ENCODE assay signal across 33 mouse cellular contexts in genomic region chr3:129885577-129885976, GRCm38 (mm10). TPM values are rescaled to one million over a fixed set of nuclear protein-coding genes. Genes with fewer than 3 reads are reported as not detected.
DNase-seq lines count a peak whose midpoint lies in the region; ATAC-seq and TF ChIP-seq lines count a peak whose summit lies in the region.
"Had no signal": no experiment of that assay in that cellular context is flagged by ENCODE, and none has a peak within 500 bp of the region (broad histone marks: within the 10 kb centered on the region; RNA-seq: fewer than 3 reads in every experiment).

No protein-coding gene starts in this region.

- DNase-seq in G1E (ENCODE audit: low spot score) (no peak), MEL (ENCODE audit: low read depth, low spot score) (no peak)
- no peak for DNase-seq in liver, postnatal 0 days
- no peak for DNase-seq in heart, postnatal 36 days
- no peak for DNase-seq in adrenal gland, adult (ENCODE audit: inconsistent age in 2 of 2, low spot score in 1 of 2)
- DNase-seq: adrenal gland, postnatal 10 days; B cell, adult 2 months; cerebellum, adult 11 months; cerebellum, adult 9-11 months; embryo, embryonic 11 days; gastrocnemius, postnatal 10 days; heart, postnatal 10 days; kidney, adult 8-10 months; kidney, postnatal 4 days; layer of hippocampus, postnatal 36 days; left cerebral cortex, postnatal 4 days; lung, embryonic 14.5 days; lung, postnatal 14 days; thymus, adult 2 months; thymus, postnatal 4 days had no signal

- ATAC-seq in G1E (ENCODE audit: extremely low read depth, insufficient number of reproducible peaks, low FRiP score, poor library complexity, severe bottlenecking), result peak; percentile 36; the same call in 1 of the 2 replicates
- peak; percentile 62 for ATAC-seq in liver, embryonic 12.5 days
- no peak for ATAC-seq in liver, postnatal 0 days
- ATAC-seq in forebrain, embryonic 13.5 days, result no peak
- ATAC-seq: hindbrain, embryonic 16.5 days had no signal

- no peak for TF ChIP-seq EP300 in MEL (IDR thresholded peaks at IDR 0.05; ENCODE audit: low read depth in 1 of 2, low read length in 2 of 2)
- peak; percentile 66 for TF ChIP-seq EP300 in liver, postnatal 0 days (IDR thresholded peaks at IDR 0.05; ENCODE audit: low read depth)

- intact Hi-C loops in heart, postnatal 36 days (cut with DNase I), result no loop called here

- TF ChIP-seq POLR2A in MEL (IDR thresholded peaks at IDR 0.05; ENCODE audit: control insufficient read depth in 1 of 2, insufficient read depth in 1 of 2, low read depth in 1 of 2, low read length in 2 of 2, poor library complexity in 1 of 2), result no peak

- TF ChIP-seq RAD21 in MEL (IDR thresholded peaks at IDR 0.05; ENCODE audit: low read depth, low read length), result no peak

- H3K36me3 ChIP-seq in G1E (replicated peaks), result peaks cover 77% of the 10 kb centered on the region
- H3K36me3 ChIP-seq in MEL (ENCODE audit: control insufficient read depth in 1 of 2, insufficient read depth in 2 of 2, low read length in 2 of 2), result peaks cover 12 to 21% of the 10 kb centered on the region in 2 experiments
- H3K36me3 ChIP-seq in liver, embryonic 12.5 days, result peaks cover 16% of the 10 kb centered on the region
- peaks cover 6% of the 10 kb centered on the region for H3K36me3 ChIP-seq in liver, postnatal 0 days (replicated peaks; ENCODE audit: insufficient read depth, low read length)
- H3K36me3 ChIP-seq in forebrain, embryonic 13.5 days (ENCODE audit: poor library complexity, severe bottlenecking), result peaks cover 6% of the 10 kb centered on the region; the same call in 1 of the 2 replicates
- H3K36me3 ChIP-seq: embryonic facial prominence, embryonic 12.5 days; forebrain, embryonic 12.5 days; midbrain, embryonic 12.5 days; neural tube, embryonic 12.5 days had no signal

- H3K4me1 ChIP-seq in G1E (ENCODE audit: insufficient read depth, low read depth, low read length) (peaks cover 67% of the 10 kb centered on the region), MEL (ENCODE audit: control insufficient read depth in 1 of 2, insufficient read depth in 2 of 2, low read length in 2 of 2) (peaks cover 6 to 16% of the 10 kb centered on the region in 2 experiments)
- peaks cover 78% of the 10 kb centered on the region for H3K4me1 ChIP-seq in liver, embryonic 12.5 days
- peaks cover 35% of the 10 kb centered on the region for H3K4me1 ChIP-seq in liver, postnatal 0 days (ENCODE audit: insufficient read depth)
- no peaks in the 10 kb centered on the region for H3K4me1 ChIP-seq in forebrain, embryonic 13.5 days
- H3K4me1 ChIP-seq: embryonic facial prominence, embryonic 12.5 days; forebrain, embryonic 12.5 days; hindbrain, embryonic 10.5 days; midbrain, embryonic 12.5 days; neural tube, embryonic 12.5 days had no signal

- peak overlapping the region; percentile 53 for H3K4me2 ChIP-seq in liver, embryonic 12.5 days
- H3K4me2 ChIP-seq in liver, postnatal 0 days (ENCODE audit: low read depth, low read length), result peak overlapping the region; percentile 36
- no peak overlapping the region for H3K4me2 ChIP-seq in forebrain, embryonic 13.5 days
- H3K4me2 ChIP-seq: embryonic facial prominence, embryonic 12.5 days; forebrain, embryonic 12.5 days; heart, embryonic 11.5 days; lung, embryonic 14.5 days; midbrain, embryonic 12.5 days; neural tube, embryonic 12.5 days had no signal

- H3K27me3 ChIP-seq in G1E (ENCODE audit: insufficient read depth, low read length) (no peaks in the 10 kb centered on the region), MEL (ENCODE audit: control insufficient read depth in 1 of 2, insufficient read depth in 2 of 2, low read length in 2 of 2) (no peaks in the 10 kb centered on the region)
- no peaks in the 10 kb centered on the region for H3K27me3 ChIP-seq in liver, embryonic 12.5 days (replicated peaks)
- H3K27me3 ChIP-seq in liver, postnatal 0 days (ENCODE audit: insufficient read depth, low read length), result no peaks in the 10 kb centered on the region
- no peaks in the 10 kb centered on the region for H3K27me3 ChIP-seq in forebrain, embryonic 13.5 days
- H3K27me3 ChIP-seq: embryonic facial prominence, embryonic 12.5 days; forebrain, embryonic 12.5 days; midbrain, embryonic 12.5 days; neural tube, embryonic 12.5 days had no signal

- no peak overlapping the region for H3K27ac ChIP-seq in MEL (ENCODE audit: control insufficient read depth, low read depth, low read length)
- peak overlapping the region; percentile 79 for H3K27ac ChIP-seq in liver, embryonic 12.5 days
- H3K27ac ChIP-seq in liver, postnatal 0 days (ENCODE audit: low read depth), result no peak overlapping the region
- no peak overlapping the region for H3K27ac ChIP-seq in forebrain, embryonic 13.5 days
- H3K27ac ChIP-seq: embryonic facial prominence, embryonic 12.5 days; forebrain, embryonic 12.5 days; hindbrain, embryonic 10.5 days; kidney, postnatal 0 days; midbrain, embryonic 12.5 days; neural tube, embryonic 12.5 days had no signal

- 34% methylated on average over 9 of the region's 9 CpGs for WGBS in liver, embryonic 12.5 days (ENCODE audit: insufficient replicate concordance)
- 47% methylated on average over 9 of the region's 9 CpGs for WGBS in liver, postnatal 0 days (ENCODE audit: insufficient replicate concordance)
- 89% methylated on average over 9 of the region's 9 CpGs for WGBS in forebrain, embryonic 13.5 days

- H3K9me3 ChIP-seq in G1E (replicated peaks), result no peaks in the 10 kb centered on the region
- no peaks in the 10 kb centered on the region for H3K9me3 ChIP-seq in MEL (replicated peaks; ENCODE audit: insufficient read depth, low read length)
- H3K9me3 ChIP-seq in liver, embryonic 12.5 days (replicated peaks), result no peaks in the 10 kb centered on the region
- H3K9me3 ChIP-seq in liver, postnatal 0 days (ENCODE audit: low read length), result no peaks in the 10 kb centered on the region
- no peaks in the 10 kb centered on the region for H3K9me3 ChIP-seq in forebrain, embryonic 13.5 days (replicated peaks)
- H3K9me3 ChIP-seq: embryonic facial prominence, embryonic 12.5 days; forebrain, embryonic 12.5 days; hindbrain, embryonic 10.5 days; midbrain, embryonic 12.5 days; neural tube, embryonic 12.5 days had no signal

- peak overlapping the region; percentile 14; the same call in 1 of the 2 replicates for H3K4me3 ChIP-seq in G1E (ENCODE audit: low read depth, low read length)
- no peak overlapping the region for H3K4me3 ChIP-seq in MEL (ENCODE audit: control insufficient read depth in 1 of 2, insufficient read depth in 1 of 2, low read depth in 2 of 2, low read length in 2 of 2)
- H3K4me3 ChIP-seq in liver, embryonic 12.5 days, result no peak overlapping the region; the same call in 1 of the 2 replicates
- H3K4me3 ChIP-seq in liver, postnatal 0 days (ENCODE audit: low read depth, low read length), result no peak overlapping the region
- H3K4me3 ChIP-seq in forebrain, embryonic 13.5 days, result no peak overlapping the region
- H3K4me3 ChIP-seq: embryonic facial prominence, embryonic 12.5 days; forebrain, embryonic 12.5 days; hindbrain, embryonic 10.5 days; midbrain, embryonic 12.5 days; myocyte; neural tube, embryonic 12.5 days had no signal

- TF ChIP-seq CTCF in G1E (IDR thresholded peaks at IDR 0.05; ENCODE audit: low read depth, low read length) (no peak), MEL (IDR thresholded peaks at IDR 0.05 in 2 of 3, conservative IDR thresholded peaks at IDR 0.05 in 1 of 3; ENCODE audit: control insufficient read depth in 1 of 3, insufficient read depth in 1 of 3, low read depth in 2 of 3, low read length in 3 of 3, poor library complexity in 1 of 3, severe bottlenecking in 1 of 3) (no peak)
- TF ChIP-seq CTCF in liver, postnatal 0 days (IDR thresholded peaks at IDR 0.05; ENCODE audit: low read depth), result no peak

- no peak overlapping the region for H3K9ac ChIP-seq in MEL (ENCODE audit: control insufficient read depth, low read depth, low read length, poor library complexity, severe bottlenecking)
- no peak overlapping the region for H3K9ac ChIP-seq in liver, embryonic 12.5 days
- no peak overlapping the region for H3K9ac ChIP-seq in liver, postnatal 0 days (replicated peaks)
- H3K9ac ChIP-seq in forebrain, embryonic 13.5 days, result no peak overlapping the region
- H3K9ac ChIP-seq: embryonic facial prominence, embryonic 12.5 days; forebrain, embryonic 12.5 days; lung, embryonic 14.5 days; midbrain, embryonic 12.5 days; neural tube, embryonic 12.5 days had no signal

- H3K79me2 ChIP-seq in MEL (ENCODE audit: control insufficient read depth, insufficient read depth, low read length, poor library complexity), result peaks cover 20% of the 10 kb centered on the region

RNA-seq across cellular contexts. Expression of gene Pla2g12a, which starts 7.2 kb away (rescaled TPM):
- total RNA-seq in G1E (2014; fragmentation: Nextera tagmentation) (40.8 and 45.9 TPM in 2 replicates), G1E (2017) (77.4 and 97.4 TPM in 2 replicates), MEL (2012; rRNA removed) (93.5 and 101 TPM in 2 replicates)
- polyA plus RNA-seq in G1E (2012) (145 and 196 TPM in 2 replicates), MEL (2012; ENCODE audit: insufficient read depth in 1 of 2, insufficient read length in 2 of 2, low read depth in 1 of 2, low replicate concordance in 2 of 2, missing spikeins in 1 of 2) (100 to 1,000 TPM in 1 of 2 experiments, 10 to 100 TPM in 1; 89.8 to 251 TPM)
- 107 and 112 TPM in 2 replicates for polyA plus RNA-seq in liver, embryonic 12.5 days (2016; fragmentation: Nextera tagmentation; extraction: Ambion mirVana)
- 58.4 and 61.3 TPM in 2 replicates for polyA plus RNA-seq in liver, postnatal 0 days (2015; fragmentation: Nextera tagmentation; extraction: Ambion mirVana)
- 29.5 and 31.3 TPM in 2 replicates for polyA plus RNA-seq in forebrain, embryonic 13.5 days (2015; fragmentation: Nextera tagmentation; extraction: Ambion mirVana)
- total RNA-seq in heart, postnatal 36 days (2021), result 10 to 100 TPM; 41.2 to 53.0 TPM

RNA-seq across cellular contexts. Expression of gene Casp6, which starts 15.6 kb away (rescaled TPM):
- total RNA-seq in G1E (2014; fragmentation: Nextera tagmentation), result 57.4 and 63.1 TPM in 2 replicates
- total RNA-seq in G1E (2017), result 37.3 TPM in 2 replicates
- polyA plus RNA-seq in G1E (2012), result 23.2 and 27.5 TPM in 2 replicates
- total RNA-seq in MEL (2012; rRNA removed), result 8.7 and 9.3 TPM in 2 replicates
- polyA plus RNA-seq in MEL (2012; ENCODE audit: insufficient read depth in 1 of 2, insufficient read length in 2 of 2, low read depth in 1 of 2, low replicate concordance in 2 of 2, missing spikeins in 1 of 2), result 10 to 100 TPM in 1 of 2 experiments, not detected in 1; 34.2 TPM
- 43.7 and 46.7 TPM in 2 replicates for polyA plus RNA-seq in liver, embryonic 12.5 days (2016; fragmentation: Nextera tagmentation; extraction: Ambion mirVana)
- 31.6 and 34.4 TPM in 2 replicates for polyA plus RNA-seq in liver, postnatal 0 days (2015; fragmentation: Nextera tagmentation; extraction: Ambion mirVana)
- polyA plus RNA-seq in forebrain, embryonic 13.5 days (2015; fragmentation: Nextera tagmentation; extraction: Ambion mirVana), result 43.6 and 44.8 TPM in 2 replicates
- 10 to 100 TPM; 12.5 to 13.6 TPM for total RNA-seq in heart, postnatal 36 days (2021)

RNA-seq across cellular contexts. Expression of gene Cfi, which starts 49.9 kb away (rescaled TPM):
- total RNA-seq in G1E (2014; fragmentation: Nextera tagmentation) (not detected in 2 replicates), G1E (2017) (not detected in 2 replicates), MEL (2012; rRNA removed) (not detected in 2 replicates)
- polyA plus RNA-seq in G1E (2012) (not detected in 2 replicates), MEL (2012; ENCODE audit: insufficient read depth in 1 of 2, insufficient read length in 2 of 2, low read depth in 1 of 2, low replicate concordance in 2 of 2, missing spikeins in 1 of 2) (under 1 TPM in 1 of 2 experiments, not detected in 1; 0.06 TPM)
- polyA plus RNA-seq in liver, embryonic 12.5 days (2016; fragmentation: Nextera tagmentation; extraction: Ambion mirVana), result 86.6 and 90.7 TPM in 2 replicates
- polyA plus RNA-seq in liver, postnatal 0 days (2015; fragmentation: Nextera tagmentation; extraction: Ambion mirVana), result 444 and 454 TPM in 2 replicates
- 0.30 and 0.31 TPM in 2 replicates for polyA plus RNA-seq in forebrain, embryonic 13.5 days (2015; fragmentation: Nextera tagmentation; extraction: Ambion mirVana)
- 1 to 10 TPM in 1 of 2 experiments, under 1 TPM in 1; 0.92 to 1.1 TPM for total RNA-seq in heart, postnatal 36 days (2021)
- total RNA-seq: granulocyte monocyte progenitor cell, adult 5-6 weeks; layer of hippocampus, postnatal 36 days; left cerebral cortex, postnatal 4 days; megakaryocyte, adult 5-6 weeks had no signal
- polyA plus RNA-seq: myocyte had no signal

RNA-seq across cellular contexts. Expression of gene Gar1, which starts 54.4 kb away (rescaled TPM):
- total RNA-seq in G1E (2014; fragmentation: Nextera tagmentation) (87.1 and 91.2 TPM in 2 replicates), G1E (2017) (34.3 and 42.5 TPM in 2 replicates), MEL (2012; rRNA removed) (87.1 and 97.3 TPM in 2 replicates)
- polyA plus RNA-seq in G1E (2012) (141 and 148 TPM in 2 replicates), MEL (2012; ENCODE audit: insufficient read depth in 1 of 2, insufficient read length in 2 of 2, low read depth in 1 of 2, low replicate concordance in 2 of 2, missing spikeins in 1 of 2) (100 to 1,000 TPM; 461 to 473 TPM)
- 125 and 131 TPM in 2 replicates for polyA plus RNA-seq in liver, embryonic 12.5 days (2016; fragmentation: Nextera tagmentation; extraction: Ambion mirVana)
- 23.2 and 25.7 TPM in 2 replicates for polyA plus RNA-seq in liver, postnatal 0 days (2015; fragmentation: Nextera tagmentation; extraction: Ambion mirVana)
- polyA plus RNA-seq in forebrain, embryonic 13.5 days (2015; fragmentation: Nextera tagmentation; extraction: Ambion mirVana), result 63.1 and 65.7 TPM in 2 replicates
- 10 to 100 TPM; 13.8 to 21.3 TPM for total RNA-seq in heart, postnatal 36 days (2021)

Comparison
In these comparisons a context has a peak if more than half of its experiments do, and no peak if none do; other contexts are left out.
1. ATAC-seq: peak in G1E (single experiment) and liver, embryonic 12.5 days (single experiment); none in liver, postnatal 0 days (single experiment) and forebrain, embryonic 13.5 days (single experiment).
2. RNA of gene Cfi, which starts 49.9 kb away (polyA plus RNA-seq): 444 to 454 TPM in liver, postnatal 0 days and 86.6 to 90.7 TPM in liver, embryonic 12.5 days; 0.30 to 0.31 TPM in forebrain, embryonic 13.5 days, 0.06 TPM in MEL and not detected in G1E; every median in the first group is over 10 times any median in the second.